Mouse (Mus musculus): Measurements from ENCODE around the gene Nyap2. TPM values are rescaled to one million over a fixed set of nuclear protein-coding genes. Genes with fewer than 3 reads are reported as not detected.
A peak's percentile ranks its signal among the peaks of the same experiment; 100 is the strongest.

The Nyap2 gene
- total and polyA plus RNA-seq, 2 experiments from 2014 or later = 10.5 to 40.2 TPM

- ATAC-seq (ENCODE audit: low FRiP score) = no peak
- Histone ChIP-seq H3K27me3 (ENCODE audit: insufficient read depth, low read length) (no peaks in the 10 kb centered on the region), H3K27ac (ENCODE audit: low read depth, low read length) (no peak overlapping the region), H3K9ac (replicated peaks; ENCODE audit: low read length, poor library complexity, severe bottlenecking) (no peak overlapping the region), H3K4me1 (ENCODE audit: insufficient read depth, low read length) (no peaks in the 10 kb centered on the region), H3K4me2 (ENCODE audit: low read depth, low read length, poor library complexity, severe bottlenecking) (no peak overlapping the region), H3K9me3 (ENCODE audit: low read length) (no peaks in the 10 kb centered on the region), H3K36me3 (ENCODE audit: insufficient read depth, low read length) (peaks cover 4% of the 10 kb centered on the region; the same call in 1 of the 2 replicates), H3K4me3 (ENCODE audit: low read depth, low read length) (no peak overlapping the region)
- WGBS = 54% methylated on average over 3 of the region's 3 CpGs
- DNase-seq (ENCODE audit: low spot score) = no peak
- no peak for TF ChIP-seq CTCF (IDR thresholded peaks at IDR 0.05)
These were observed 189.7 kb downstream of the Nyap2 start for GRCm38 (mm10) chr1:81266441-81266840.

GRCm38 (mm10) chr1:81280978-81281377 lies 204.2 kb downstream of the Nyap2 start:
- Histone ChIP-seq H3K4me3 (ENCODE audit: low read depth, low read length) (no peak overlapping the region), H3K9ac (replicated peaks; ENCODE audit: low read length, poor library complexity, severe bottlenecking) (no peak overlapping the region), H3K36me3 (ENCODE audit: insufficient read depth, low read length) (no peaks in the 10 kb centered on the region), H3K27me3 (ENCODE audit: insufficient read depth, low read length) (no peaks in the 10 kb centered on the region), H3K9me3 (ENCODE audit: low read length) (no peaks in the 10 kb centered on the region), H3K27ac (ENCODE audit: low read depth, low read length) (no peak overlapping the region), H3K4me2 (ENCODE audit: low read depth, low read length, poor library complexity, severe bottlenecking) (no peak overlapping the region), H3K4me1 (ENCODE audit: insufficient read depth, low read length) (no peaks in the 10 kb centered on the region)
- DNase-seq (ENCODE audit: low spot score) (peak; percentile 47), ATAC-seq (ENCODE audit: low FRiP score) (no peak)
- TF ChIP-seq CTCF (IDR thresholded peaks at IDR 0.05) = no peak
- 54% methylated on average over 9 of the region's 9 CpGs for WGBS

GRCm38 (mm10) chr1:81285633-81286032 lies 208.9 kb downstream of the Nyap2 start:
- Histone ChIP-seq H3K36me3 (ENCODE audit: insufficient read depth, low read length) (no peaks in the 10 kb centered on the region), H3K27ac (ENCODE audit: low read depth, low read length) (no peak overlapping the region)
- no peak for ATAC-seq (ENCODE audit: low FRiP score)

GRCm38 (mm10) chr1:81287088-81287487 lies 210.3 kb downstream of the Nyap2 start:
- TF ChIP-seq CTCF (IDR thresholded peaks at IDR 0.05) = peak; percentile 91
- Histone ChIP-seq H3K4me3 (ENCODE audit: low read depth, low read length) (no peak overlapping the region), H3K27me3 (ENCODE audit: insufficient read depth, low read length) (no peaks in the 10 kb centered on the region), H3K9ac (replicated peaks; ENCODE audit: low read length, poor library complexity, severe bottlenecking) (no peak overlapping the region), H3K9me3 (ENCODE audit: low read length) (no peaks in the 10 kb centered on the region), H3K27ac (ENCODE audit: low read depth, low read length) (no peak overlapping the region), H3K4me2 (ENCODE audit: low read depth, low read length, poor library complexity, severe bottlenecking) (no peak overlapping the region), H3K36me3 (ENCODE audit: insufficient read depth, low read length) (no peaks in the 10 kb centered on the region), H3K4me1 (ENCODE audit: insufficient read depth, low read length) (no peaks in the 10 kb centered on the region)
- peak; percentile 84 for DNase-seq (ENCODE audit: low spot score)
- ATAC-seq (ENCODE audit: low FRiP score) = peak; percentile 73

More at GRCm38 (mm10) chr1:81285633-81286032, 208.9 kb downstream of the Nyap2 start:
- no peak for TF ChIP-seq CTCF (IDR thresholded peaks at IDR 0.05)
- no peak for DNase-seq (ENCODE audit: low spot score)
- H3K9me3 ChIP-seq (ENCODE audit: low read length) = no peaks in the 10 kb centered on the region
- H3K4me1 ChIP-seq (ENCODE audit: insufficient read depth, low read length) = no peaks in the 10 kb centered on the region
- H3K9ac ChIP-seq (replicated peaks; ENCODE audit: low read length, poor library complexity, severe bottlenecking) = no peak overlapping the region
- H3K4me2 ChIP-seq (ENCODE audit: low read depth, low read length, poor library complexity, severe bottlenecking) = no peak overlapping the region
- no peaks in the 10 kb centered on the region for H3K27me3 ChIP-seq (ENCODE audit: insufficient read depth, low read length)
- H3K4me3 ChIP-seq (ENCODE audit: low read depth, low read length) = no peak overlapping the region
- WGBS = 91% methylated on average over 3 of the region's 3 CpGs

- no peak overlapping the region for H3K27ac ChIP-seq (ENCODE audit: low read depth, low read length)
- H3K4me3 ChIP-seq (ENCODE audit: low read depth, low read length) = no peak overlapping the region
- H3K4me2 ChIP-seq (ENCODE audit: low read depth, low read length, poor library complexity, severe bottlenecking) = no peak overlapping the region
- no peaks in the 10 kb centered on the region for H3K36me3 ChIP-seq (ENCODE audit: insufficient read depth, low read length)
- peak; percentile 76 for DNase-seq (ENCODE audit: low spot score)
- peak; percentile 82 for TF ChIP-seq CTCF (IDR thresholded peaks at IDR 0.05)
- peak; percentile 67; the same call in 1 of the 2 replicates for ATAC-seq (ENCODE audit: low FRiP score)
- 44% methylated on average over 4 of the region's 4 CpGs for WGBS
- no peaks in the 10 kb centered on the region for H3K27me3 ChIP-seq (ENCODE audit: insufficient read depth, low read length)
- H3K4me1 ChIP-seq (ENCODE audit: insufficient read depth, low read length) = no peaks in the 10 kb centered on the region
- no peaks in the 10 kb centered on the region for H3K9me3 ChIP-seq (ENCODE audit: low read length)
- no peak overlapping the region for H3K9ac ChIP-seq (replicated peaks; ENCODE audit: low read length, poor library complexity, severe bottlenecking)
These were observed 224.0 kb downstream of the Nyap2 start for GRCm38 (mm10) chr1:81300735-81301134.

- peak; percentile 77 for TF ChIP-seq CTCF (IDR thresholded peaks at IDR 0.05)
- H3K4me2 ChIP-seq (ENCODE audit: low read depth, low read length, poor library complexity, severe bottlenecking) = no peak overlapping the region
- H3K9me3 ChIP-seq (ENCODE audit: low read length) = no peaks in the 10 kb centered on the region
- no peak overlapping the region for H3K9ac ChIP-seq (replicated peaks; ENCODE audit: low read length, poor library complexity, severe bottlenecking)
- no peaks in the 10 kb centered on the region for H3K27me3 ChIP-seq (ENCODE audit: insufficient read depth, low read length)
- no peak overlapping the region for H3K27ac ChIP-seq (ENCODE audit: low read depth, low read length)
- DNase-seq (ENCODE audit: low spot score) = peak; percentile 89
- ATAC-seq (ENCODE audit: low FRiP score) = no peak
- no peak overlapping the region for H3K4me3 ChIP-seq (ENCODE audit: low read depth, low read length)
- no peaks in the 10 kb centered on the region for H3K36me3 ChIP-seq (ENCODE audit: insufficient read depth, low read length)
- no peaks in the 10 kb centered on the region for H3K4me1 ChIP-seq (ENCODE audit: insufficient read depth, low read length)
- 5% methylated on average over 2 of the region's 2 CpGs for WGBS
These were observed 224.9 kb downstream of the Nyap2 start for GRCm38 (mm10) chr1:81301661-81302060.

Data from midbrain, postnatal 0 days (tissue).